Mouse (Mus musculus): ENCODE measurements around the gene Gns. TPM values are rescaled to one million over a fixed set of nuclear protein-coding genes. Genes with fewer than 3 reads are reported as not detected.
"Not testable (repeated sequence)": the region's sequence is repeated elsewhere in the genome, so short reads cannot be mapped to it uniquely, and the experiment has no call there.

Gns gene
- polyA plus RNA-seq, 1 experiment from 2014 or later, result 37.3 TPM

DNA sequence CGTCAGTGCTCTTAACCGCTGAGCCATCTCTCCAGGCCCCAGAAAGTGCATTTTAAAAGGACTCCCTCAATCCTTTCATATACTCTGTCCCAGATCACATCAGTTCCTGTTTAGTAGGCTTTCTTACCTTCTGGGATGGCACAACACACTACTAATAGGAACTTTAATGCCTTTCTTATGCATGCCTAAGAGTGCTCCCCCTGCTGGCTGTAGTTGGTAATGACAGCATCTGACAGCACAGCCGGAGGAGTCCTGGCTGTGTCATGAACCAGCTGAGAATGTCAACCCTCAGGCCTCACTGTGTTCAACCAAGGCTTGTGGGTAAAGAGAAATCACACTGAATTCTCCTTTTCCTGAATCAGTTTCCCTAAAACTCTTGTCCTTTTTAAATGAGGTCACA, 30.3 kb upstream of the Gns start:
- Histone ChIP-seq H3K36me3 (ENCODE audit: control insufficient read depth, insufficient read depth, low read length) (no peaks in the 10 kb centered on the region), H3K4me1 (ENCODE audit: control insufficient read depth, insufficient read depth, low read length) (no peaks in the 10 kb centered on the region), H3K9me3 (ENCODE audit: control insufficient read depth, low read length) (no peaks in the 10 kb centered on the region), H3K27ac (ENCODE audit: low read depth, low read length) (no peak overlapping the region), H3K9ac (ENCODE audit: low read length) (no peak overlapping the region), H3K4me2 (no peak overlapping the region), H3K27me3 (ENCODE audit: control insufficient read depth, insufficient read depth, low read length) (no peaks in the 10 kb centered on the region), H3K4me3 (ENCODE audit: low read depth, low read length) (no peak overlapping the region)
- DNase-seq (ENCODE audit: low spot score, missing footprints), result no peak
- 85% methylated on average over 3 of the region's 3 CpGs for WGBS
- no peak for ATAC-seq (ENCODE audit: low FRiP score)

DNA sequence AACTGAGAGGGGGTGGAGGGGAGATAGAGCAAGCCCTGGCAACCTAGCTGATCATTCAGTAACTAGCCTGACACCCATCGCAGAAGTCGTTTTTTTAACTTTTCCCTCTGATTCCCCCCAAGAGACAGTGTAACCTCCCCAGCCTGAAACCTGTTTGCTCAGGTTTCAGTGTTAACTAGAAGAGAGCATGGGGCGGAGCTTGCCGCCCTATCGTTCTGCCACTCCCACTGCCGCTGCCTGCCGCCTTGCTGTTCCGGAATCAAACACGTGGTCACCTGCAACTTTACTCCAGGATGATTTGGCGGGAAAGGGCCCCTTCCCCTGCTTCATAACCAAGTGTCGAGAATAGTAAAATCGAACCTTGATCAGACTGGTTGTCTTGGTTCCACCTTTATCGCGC, 28.4 kb upstream of the Gns start:
- H3K36me3 ChIP-seq (ENCODE audit: control insufficient read depth, insufficient read depth, low read length); DNase-seq (ENCODE audit: low spot score, missing footprints); H3K27me3 ChIP-seq (ENCODE audit: control insufficient read depth, insufficient read depth, low read length); ATAC-seq (ENCODE audit: low FRiP score); H3K4me2 ChIP-seq; H3K4me3 ChIP-seq (ENCODE audit: low read depth, low read length); H3K9ac ChIP-seq (ENCODE audit: low read length); H3K9me3 ChIP-seq (ENCODE audit: control insufficient read depth, low read length); H3K27ac ChIP-seq (ENCODE audit: low read depth, low read length): not testable (repeated sequence)
- peaks cover 13% of the 10 kb centered on the region; the same call in 1 of the 2 replicates for H3K4me1 ChIP-seq (ENCODE audit: control insufficient read depth, insufficient read depth, low read length)
- 81% methylated on average over 14 of the region's 14 CpGs for WGBS

DNA sequence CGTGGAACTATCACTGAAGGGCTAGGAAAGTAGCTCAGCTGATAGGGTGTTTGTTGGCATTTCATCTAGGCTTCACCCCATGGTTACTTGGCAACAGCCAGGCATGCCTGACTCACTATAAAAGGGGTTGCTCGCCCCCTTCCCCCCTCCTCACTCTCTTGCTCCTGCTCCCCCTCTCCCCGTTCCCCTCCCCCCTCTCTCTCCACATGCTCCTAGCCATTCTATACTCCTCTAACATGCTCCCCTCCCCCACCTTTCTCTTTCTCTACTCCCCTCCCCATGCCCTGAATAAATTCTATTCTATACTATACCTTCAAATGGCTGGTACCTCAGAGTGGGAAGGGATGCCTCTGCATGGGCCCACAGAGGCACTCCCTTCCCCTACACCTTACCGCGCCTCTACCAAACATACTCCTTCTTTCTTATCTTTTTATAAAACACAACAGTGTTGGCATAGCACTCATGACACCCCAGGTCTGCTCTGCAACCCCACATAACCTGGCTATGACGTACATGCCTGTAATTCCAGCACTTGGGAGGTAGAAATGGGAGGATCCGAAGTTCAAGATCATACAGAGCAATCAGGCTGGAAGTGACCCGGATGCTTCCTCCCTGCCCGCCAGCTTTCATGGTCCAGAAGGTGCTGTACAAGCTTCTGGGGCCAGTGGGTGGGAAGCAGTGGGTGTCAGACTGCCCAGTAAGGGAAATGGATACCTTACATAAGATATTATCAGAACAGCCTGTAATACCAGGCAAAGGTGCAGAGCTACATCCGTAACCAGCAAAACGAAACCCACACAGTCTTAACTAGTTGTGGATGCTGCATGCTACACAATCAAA, 23.9 kb upstream of the Gns start:
- H3K4me3 ChIP-seq (ENCODE audit: low read depth, low read length), result no peak overlapping the region
- no peaks in the 10 kb centered on the region for H3K27me3 ChIP-seq (ENCODE audit: control insufficient read depth, insufficient read depth, low read length)
- peak; percentile 93 for ATAC-seq (ENCODE audit: low FRiP score)
- H3K9me3 ChIP-seq (ENCODE audit: control insufficient read depth, low read length), result no peaks in the 10 kb centered on the region
- peak; percentile 89 for DNase-seq (ENCODE audit: low spot score, missing footprints)
- WGBS, result 50% methylated on average over 11 of the region's 11 CpGs
- no peaks in the 10 kb centered on the region for H3K36me3 ChIP-seq (ENCODE audit: control insufficient read depth, insufficient read depth, low read length)
- no peak overlapping the region for H3K9ac ChIP-seq (ENCODE audit: low read length)
- H3K4me2 ChIP-seq, result no peak overlapping the region
- no peak overlapping the region for H3K27ac ChIP-seq (ENCODE audit: low read depth, low read length)
- peaks cover 13% of the 10 kb centered on the region; the same call in 1 of the 2 replicates for H3K4me1 ChIP-seq (ENCODE audit: control insufficient read depth, insufficient read depth, low read length)

DNA sequence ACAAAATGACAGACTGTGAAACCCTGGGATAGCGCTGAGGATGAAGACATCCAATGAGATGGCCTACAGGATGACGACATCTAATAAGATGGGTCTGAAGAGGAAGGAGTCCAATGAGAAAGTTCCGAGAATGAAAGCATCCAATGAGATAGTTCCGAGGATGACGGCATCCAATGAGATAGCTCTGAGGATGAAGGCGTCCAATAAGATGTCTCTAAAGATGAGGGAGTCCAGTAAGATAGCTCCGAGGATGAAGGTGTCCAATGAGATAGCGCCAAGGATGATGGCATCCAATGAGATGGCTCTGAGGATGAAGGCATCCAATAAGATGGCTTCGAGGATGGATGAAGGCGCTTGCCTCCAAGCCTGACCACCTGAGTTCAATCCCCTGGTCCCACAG, 22.6 kb upstream of the Gns start:
- peaks cover 13% of the 10 kb centered on the region for H3K4me1 ChIP-seq (ENCODE audit: control insufficient read depth, insufficient read depth, low read length)
- H3K4me2 ChIP-seq, result no peak overlapping the region
- H3K27ac ChIP-seq (ENCODE audit: low read depth, low read length), result no peak overlapping the region
- 96% methylated on average over 10 of the region's 10 CpGs for WGBS
- ATAC-seq (ENCODE audit: low FRiP score), result no peak
- no peak overlapping the region for H3K9ac ChIP-seq (ENCODE audit: low read length)
- H3K27me3 ChIP-seq (ENCODE audit: control insufficient read depth, insufficient read depth, low read length), result no peaks in the 10 kb centered on the region
- no peaks in the 10 kb centered on the region for H3K36me3 ChIP-seq (ENCODE audit: control insufficient read depth, insufficient read depth, low read length)
- H3K9me3 ChIP-seq (ENCODE audit: control insufficient read depth, low read length), result no peaks in the 10 kb centered on the region
- DNase-seq (ENCODE audit: low spot score, missing footprints), result no peak
- no peak overlapping the region for H3K4me3 ChIP-seq (ENCODE audit: low read depth, low read length)

DNA sequence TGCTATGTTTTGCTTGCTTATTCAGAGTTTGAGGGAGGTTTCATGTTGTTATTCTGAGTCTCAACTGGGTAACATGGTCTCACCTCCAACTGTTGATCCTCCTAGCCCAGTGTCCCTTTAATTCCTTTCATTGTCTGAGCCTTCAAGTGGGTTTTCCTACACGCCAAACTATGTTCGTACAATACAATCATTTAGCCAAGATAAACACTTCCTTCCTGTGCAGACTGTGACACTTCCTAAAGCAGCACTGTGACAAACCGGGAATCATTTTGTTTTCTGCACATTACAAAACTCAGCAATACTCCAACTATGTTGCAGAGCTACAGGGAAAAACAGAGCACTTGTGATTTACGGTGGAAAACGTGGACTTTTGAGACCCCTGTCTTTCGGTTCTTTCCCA, 21.0 kb upstream of the Gns start:
- Histone ChIP-seq H3K4me2 (no peak overlapping the region), H3K9me3 (ENCODE audit: control insufficient read depth, low read length) (no peaks in the 10 kb centered on the region), H3K4me1 (ENCODE audit: control insufficient read depth, insufficient read depth, low read length) (peaks cover 13% of the 10 kb centered on the region), H3K4me3 (ENCODE audit: low read depth, low read length) (no peak overlapping the region), H3K27me3 (ENCODE audit: control insufficient read depth, insufficient read depth, low read length) (no peaks in the 10 kb centered on the region), H3K36me3 (ENCODE audit: control insufficient read depth, insufficient read depth, low read length) (no peaks in the 10 kb centered on the region), H3K9ac (ENCODE audit: low read length) (no peak overlapping the region), H3K27ac (ENCODE audit: low read depth, low read length) (no peak overlapping the region)
- WGBS, result 73% methylated on average over 6 of the region's 6 CpGs
- DNase-seq (ENCODE audit: low spot score, missing footprints) (no peak), ATAC-seq (ENCODE audit: low FRiP score) (no peak)

GRCm38 (mm10) chr10:121349244-121349643, 15.6 kb upstream of the Gns start:
- H3K4me2 ChIP-seq, result no peak overlapping the region
- DNase-seq (ENCODE audit: low spot score, missing footprints) (peak; percentile 89), ATAC-seq (ENCODE audit: low FRiP score) (no peak)
- H3K9me3 ChIP-seq (ENCODE audit: control insufficient read depth, low read length), result no peaks in the 10 kb centered on the region; the same call in 1 of the 2 replicates
- no peaks in the 10 kb centered on the region for H3K36me3 ChIP-seq (ENCODE audit: control insufficient read depth, insufficient read depth, low read length)
- no peak overlapping the region for H3K4me3 ChIP-seq (ENCODE audit: low read depth, low read length)
- no peak overlapping the region for H3K9ac ChIP-seq (ENCODE audit: low read length)
- no peak overlapping the region for H3K27ac ChIP-seq (ENCODE audit: low read depth, low read length)
- peaks cover 12% of the 10 kb centered on the region for H3K4me1 ChIP-seq (ENCODE audit: control insufficient read depth, insufficient read depth, low read length)
- H3K27me3 ChIP-seq (ENCODE audit: control insufficient read depth, insufficient read depth, low read length), result peaks cover 21% of the 10 kb centered on the region
- WGBS, result 59% methylated on average over 5 of the region's 5 CpGs

GRCm38 (mm10) chr10:121350357-121351065, 14.4 kb upstream of the Gns start:
- ATAC-seq (ENCODE audit: low FRiP score) (peak; percentile 78), DNase-seq (ENCODE audit: low spot score, missing footprints) (peak; percentile 93)
- Histone ChIP-seq H3K27ac (ENCODE audit: low read depth, low read length) (no peak overlapping the region), H3K4me2 (peak overlapping the region; percentile 88), H3K36me3 (ENCODE audit: control insufficient read depth, insufficient read depth, low read length) (no peaks in the 10 kb centered on the region), H3K9ac (ENCODE audit: low read length) (peak overlapping the region; percentile 51), H3K9me3 (ENCODE audit: control insufficient read depth, low read length) (no peaks in the 10 kb centered on the region; the same call in 1 of the 2 replicates), H3K4me1 (ENCODE audit: control insufficient read depth, insufficient read depth, low read length) (peaks cover 12% of the 10 kb centered on the region), H3K4me3 (ENCODE audit: low read depth, low read length) (peak overlapping the region; percentile 47), H3K27me3 (ENCODE audit: control insufficient read depth, insufficient read depth, low read length) (peaks cover 21% of the 10 kb centered on the region)
- 1% methylated on average over 35 of the region's 35 CpGs for WGBS

DNA sequence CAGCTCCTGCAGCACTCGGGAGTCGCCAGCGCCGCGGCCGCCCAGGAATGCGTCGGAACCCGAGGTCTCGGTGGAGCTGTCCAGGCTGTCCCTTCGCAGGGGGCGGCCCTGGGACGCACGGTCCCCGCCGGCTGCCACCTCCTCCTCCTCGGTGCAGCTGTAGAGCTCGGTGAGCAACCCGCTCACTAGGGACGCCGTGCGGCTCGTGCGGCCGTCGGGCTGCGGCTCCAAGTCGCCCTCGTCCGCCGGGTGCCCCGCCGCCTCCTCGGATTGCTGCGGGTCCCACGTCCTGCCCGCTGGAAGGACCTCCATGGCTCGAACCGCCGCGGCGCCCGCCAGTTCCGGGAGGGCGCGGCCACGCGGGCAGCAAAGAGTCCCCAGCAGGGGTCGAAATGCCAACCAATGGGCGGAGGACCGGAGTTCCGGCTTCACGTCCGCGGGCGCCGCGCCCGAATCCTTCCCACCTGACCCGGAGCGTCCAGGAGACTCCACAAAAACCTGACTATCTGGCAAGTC, 13.8 kb upstream of the Gns start, which contains the start of gene Tbc1d30:
Gene Tbc1d30 (minus strand): TSS at position 213 of the 516 bp plus-strand sequence.
- peaks cover 21% of the 10 kb centered on the region for H3K27me3 ChIP-seq (ENCODE audit: control insufficient read depth, insufficient read depth, low read length)
- H3K9ac ChIP-seq (ENCODE audit: low read length), result peak within 1 kb of the TSS; percentile 51
- no peaks in the 10 kb centered on the region; the same call in 1 of the 2 replicates for H3K9me3 ChIP-seq (ENCODE audit: control insufficient read depth, low read length)
- peak within 1 kb of the TSS; percentile 88 for H3K4me2 ChIP-seq
- H3K4me1 ChIP-seq (ENCODE audit: control insufficient read depth, insufficient read depth, low read length), result peaks cover 12% of the 10 kb centered on the region
- H3K27ac ChIP-seq (ENCODE audit: low read depth, low read length), result no peak within 1 kb of the TSS
- no peaks in the 10 kb centered on the region for H3K36me3 ChIP-seq (ENCODE audit: control insufficient read depth, insufficient read depth, low read length)
- WGBS, result under 1% methylated on average over 61 of the region's 61 CpGs
- ATAC-seq (ENCODE audit: low FRiP score), result peak; percentile 82
- peak within 1 kb of the TSS; percentile 47 for H3K4me3 ChIP-seq (ENCODE audit: low read depth, low read length)
- DNase-seq (ENCODE audit: low spot score, missing footprints), result peak; percentile 94
